Mouse (Mus musculus) lung, embryonic 14.5 days (tissue): ENCODE results near the gene Commd1. TPM values are rescaled to one million over a fixed set of nuclear protein-coding genes. Genes with fewer than 3 reads are reported as not detected.

ENCODE experiments used
- ATAC-seq: fragments of 200-750 bp; cut with Nextera tagmentation; 2 replicates; pipeline ENCODE4 v1.8.0; 2017; ENCODE audit warnings: mild to moderate bottlenecking, moderate TSS enrichment, moderate library complexity; ENCODE audit not compliant: insufficient read depth
- DNase-seq: peaks from one replicate; pipeline ENCODE4 v3.0.0-alpha.2; 2015
- H3K27ac ChIP-seq: fragments of 300-500 bp; sonication (generic); 2 replicates; pipeline ENCODE4 v1.5.1; 2014; ENCODE audit warnings: low read depth, mild to moderate bottlenecking, moderate library complexity
- H3K27me3 ChIP-seq: fragments of 300-500 bp; sonication (generic); 2 replicates; pipeline ENCODE4 v1.6.1; 2014; ENCODE audit warnings: low read length, control low read depth; ENCODE audit not compliant: insufficient read depth
- H3K36me3 ChIP-seq: fragments of 300-500 bp; sonication (generic); 2 replicates; pipeline ENCODE4 v1.6.1; 2014; ENCODE audit warnings: control low read depth; ENCODE audit not compliant: insufficient read depth
- H3K4me1 ChIP-seq: fragments of 300-500 bp; sonication (generic); 2 replicates; pipeline ENCODE4 v1.6.1; 2014; ENCODE audit warnings: antibody characterized with exemption, control low read depth; ENCODE audit not compliant: insufficient read depth
- H3K4me2 ChIP-seq: fragments of 300-500 bp; sonication (generic); 2 replicates; pipeline ENCODE4 v1.6.1; 2014; ENCODE audit warnings: mild to moderate bottlenecking
- H3K4me3 ChIP-seq: fragments of 300-500 bp; sonication (generic); 2 replicates; pipeline ENCODE4 v1.5.1; 2014; ENCODE audit warnings: low read depth, low read length
- H3K9ac ChIP-seq: fragments of 300-500 bp; sonication (generic); 2 replicates; pipeline ENCODE4 v1.6.1; 2014
- H3K9me3 ChIP-seq: fragments of 300-500 bp; sonication (generic); 2 replicates; pipeline ENCODE4 v1.6.1; 2016; ENCODE audit warnings: low read depth, low read length, control low read depth
- CTCF ChIP-seq: IDR thresholded peaks from 2 replicates; pipeline ENCODE4 v1.5.1; 2016; ENCODE audit warnings: antibody characterized with exemption, low read depth
- WGBS: fragments of 180-500 bp; shearing (Covaris S2); extraction: QIAGEN DNeasy Blood & Tissue Kit; methylation state at CpG from one replicate; pipeline ENCODE4 v1.1.7; 2014; 5-methylcytosine and 5-hydroxymethylcytosine counted together
- polyA plus RNA-seq: library from polyadenylated mRNA; unstranded; fragments of >200 nt; fragmentation: Nextera tagmentation; extraction: Ambion mirVana; gene quantifications from 2 replicates; pipeline ENCODE4 v1.2.1, GENCODE M21; 2014

Commd1 gene
- polyA plus RNA-seq, 1 experiment from 2014 or later: 422 TPM

DNA sequence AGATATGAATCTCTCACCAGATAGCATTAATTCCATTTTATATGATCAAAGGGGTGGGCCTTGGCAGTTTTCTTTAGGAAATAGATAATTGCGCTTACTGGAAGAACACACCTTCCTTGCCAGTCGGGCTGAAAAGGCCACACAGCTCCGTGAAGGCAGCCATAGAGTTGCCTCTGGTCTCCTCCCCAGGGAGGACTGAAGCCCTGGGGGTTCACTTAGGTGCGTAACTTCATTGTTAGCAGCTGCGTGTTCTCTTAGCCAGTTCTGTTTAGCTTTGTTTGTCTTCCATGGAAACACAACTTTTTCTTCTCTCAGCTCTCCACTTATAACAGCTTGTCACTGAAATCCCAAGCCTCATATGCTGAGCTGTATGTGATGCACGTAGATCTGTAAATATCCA is 89.7 kb downstream of the Commd1 start:
- 65% methylated on average over 6 of the region's 6 CpGs for WGBS
- Histone ChIP-seq H3K27me3 (no peaks in the 10 kb centered on the region), H3K9ac (no peak overlapping the region), H3K4me3 (no peak overlapping the region), H3K27ac (no peak overlapping the region), H3K4me1 (no peaks in the 10 kb centered on the region), H3K4me2 (no peak overlapping the region), H3K36me3 (no peaks in the 10 kb centered on the region), H3K9me3 (no peaks in the 10 kb centered on the region)
- DNase-seq (no peak), ATAC-seq (no peak)
- TF ChIP-seq CTCF: no peak

DNA sequence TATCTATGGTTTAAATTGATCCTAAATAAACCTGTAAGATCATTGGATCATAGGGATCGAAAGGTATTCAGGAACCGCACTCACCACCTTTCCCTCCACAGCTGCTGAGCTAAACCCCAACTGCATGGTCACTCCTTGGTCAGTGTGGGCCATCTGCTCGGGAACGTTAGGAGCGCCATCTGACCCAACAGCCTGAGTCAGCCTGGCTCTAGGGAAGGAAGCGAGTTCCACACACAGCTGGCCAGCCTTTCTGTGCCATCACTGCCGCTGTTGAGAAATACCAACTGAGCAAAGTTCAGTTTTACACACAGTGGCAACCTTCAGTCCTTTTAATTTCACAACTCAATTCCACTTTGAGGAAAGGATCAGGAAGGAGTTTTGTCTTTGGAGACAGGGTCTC is 90.3 kb downstream of the Commd1 start:
- TF ChIP-seq CTCF: no peak
- DNase-seq (no peak), ATAC-seq (no peak)
- Histone ChIP-seq H3K27me3 (no peaks in the 10 kb centered on the region), H3K27ac (no peak overlapping the region), H3K4me3 (no peak overlapping the region), H3K4me2 (no peak overlapping the region), H3K9ac (no peak overlapping the region), H3K4me1 (no peaks in the 10 kb centered on the region), H3K9me3 (no peaks in the 10 kb centered on the region), H3K36me3 (no peaks in the 10 kb centered on the region)
- WGBS: 82% methylated on average over 7 of the region's 7 CpGs

GRCm38 (mm10) chr11:22891242-22891641 is 90.9 kb downstream of the Commd1 start:
- Histone ChIP-seq H3K36me3 (no peaks in the 10 kb centered on the region), H3K4me1 (no peaks in the 10 kb centered on the region), H3K9ac (no peak overlapping the region), H3K9me3 (no peaks in the 10 kb centered on the region), H3K4me2 (no peak overlapping the region), H3K27ac (no peak overlapping the region), H3K4me3 (no peak overlapping the region), H3K27me3 (no peaks in the 10 kb centered on the region)
- 71% methylated on average over 9 of the region's 9 CpGs for WGBS
- TF ChIP-seq CTCF: no peak
- ATAC-seq (no peak), DNase-seq (no peak)

- DNase-seq (no peak), ATAC-seq (no peak)
- Histone ChIP-seq H3K9me3 (no peaks in the 10 kb centered on the region), H3K27me3 (no peaks in the 10 kb centered on the region), H3K9ac (no peak overlapping the region), H3K4me3 (no peak overlapping the region), H3K4me2 (no peak overlapping the region), H3K4me1 (no peaks in the 10 kb centered on the region), H3K36me3 (no peaks in the 10 kb centered on the region), H3K27ac (no peak overlapping the region)
- no peak for TF ChIP-seq CTCF
- 89% methylated on average over 3 of the region's 3 CpGs for WGBS
Observed at GRCm38 (mm10) chr11:22889224-22889623, 93.0 kb downstream of the Commd1 start.

DNA sequence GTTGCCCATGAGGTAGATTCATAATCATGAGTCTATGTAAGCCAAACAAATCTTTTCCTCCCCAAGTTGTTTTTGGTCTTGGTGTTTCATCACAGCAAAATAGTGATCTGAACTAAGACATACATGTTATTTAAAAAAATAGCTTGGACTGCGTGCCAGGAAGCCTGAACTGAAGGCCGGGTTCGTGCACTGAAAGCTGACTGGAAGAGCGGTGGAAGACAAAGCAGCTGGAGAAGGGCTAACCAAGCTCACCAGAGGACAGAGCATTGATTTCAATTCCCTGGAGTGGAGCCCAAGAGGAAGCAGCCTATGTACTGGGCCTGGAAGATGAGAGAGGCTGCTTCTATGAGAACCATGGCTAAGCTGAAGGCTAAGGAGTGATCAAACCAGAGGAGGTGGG is 95.2 kb downstream of the Commd1 start:
- ATAC-seq: no peak
- TF ChIP-seq CTCF: no peak
- 78% methylated on average over 4 of the region's 4 CpGs for WGBS

GRCm38 (mm10) chr11:22885350-22885749 is 96.8 kb downstream of the Commd1 start:
- Histone ChIP-seq H3K4me1 (no peaks in the 10 kb centered on the region), H3K27me3 (no peaks in the 10 kb centered on the region), H3K27ac (no peak overlapping the region), H3K9ac (no peak overlapping the region), H3K36me3 (no peaks in the 10 kb centered on the region), H3K9me3 (no peaks in the 10 kb centered on the region), H3K4me2 (no peak overlapping the region), H3K4me3 (no peak overlapping the region)
- WGBS: 87% methylated on average over 1 of the region's 1 CpGs
- ATAC-seq (no peak), DNase-seq (no peak)
- TF ChIP-seq CTCF: no peak

More for the DNA sequence above, 95.2 kb downstream of the Commd1 start:
- Histone ChIP-seq H3K27me3 (no peaks in the 10 kb centered on the region), H3K9me3 (no peaks in the 10 kb centered on the region), H3K36me3 (no peaks in the 10 kb centered on the region), H3K27ac (no peak overlapping the region), H3K4me1 (no peaks in the 10 kb centered on the region), H3K9ac (no peak overlapping the region), H3K4me3 (no peak overlapping the region), H3K4me2 (no peak overlapping the region)
- DNase-seq: no peak

GRCm38 (mm10) chr11:22883676-22884075 is 98.5 kb downstream of the Commd1 start:
- no peak overlapping the region for H3K4me3 ChIP-seq
- H3K4me1 ChIP-seq: no peaks in the 10 kb centered on the region
- H3K27me3 ChIP-seq: no peaks in the 10 kb centered on the region
- no peak for TF ChIP-seq CTCF
- no peak overlapping the region for H3K27ac ChIP-seq
- ATAC-seq: no peak
- no peak for DNase-seq
- no peaks in the 10 kb centered on the region for H3K9me3 ChIP-seq
- H3K36me3 ChIP-seq: no peaks in the 10 kb centered on the region
- 82% methylated on average over 2 of the region's 2 CpGs for WGBS
- no peak overlapping the region for H3K4me2 ChIP-seq
- no peak overlapping the region for H3K9ac ChIP-seq

DNA sequence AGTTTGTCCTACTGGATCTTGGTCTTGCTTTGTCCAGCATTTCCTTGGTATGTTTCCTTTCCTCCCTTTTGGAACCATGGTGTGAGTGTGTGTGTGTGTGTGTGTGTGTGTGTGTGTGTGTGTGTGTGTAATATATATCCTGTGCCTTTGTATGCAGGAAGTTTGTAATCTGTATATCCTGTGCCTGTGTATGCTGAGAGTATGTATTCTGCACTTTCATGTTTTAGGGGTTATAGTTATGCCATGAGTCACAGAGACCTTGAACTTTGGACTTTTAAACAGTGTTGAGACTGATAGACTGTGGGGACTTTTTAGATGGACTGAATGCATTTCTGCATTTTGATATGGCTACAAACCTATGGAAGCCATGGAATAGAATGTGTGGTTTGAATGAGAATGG is 99.3 kb downstream of the Commd1 start:
- no peak overlapping the region for H3K4me3 ChIP-seq
- no peak overlapping the region for H3K9ac ChIP-seq
- ATAC-seq: no peak
- H3K27ac ChIP-seq: no peak overlapping the region
- no peak for DNase-seq
- H3K27me3 ChIP-seq: no peaks in the 10 kb centered on the region
- no peak overlapping the region for H3K4me2 ChIP-seq
- H3K9me3 ChIP-seq: no peaks in the 10 kb centered on the region
- TF ChIP-seq CTCF: no peak
- no peaks in the 10 kb centered on the region for H3K4me1 ChIP-seq
- H3K36me3 ChIP-seq: no peaks in the 10 kb centered on the region
